Mouse (Mus musculus) heart, postnatal 10 days (tissue): ENCODE data around the gene Arhgap19. TPM values are rescaled to one million over a fixed set of nuclear protein-coding genes. Genes with fewer than 3 reads are reported as not detected.
A peak's percentile ranks its signal among the peaks of the same experiment; 100 is the strongest.

Source experiments
- DNase-seq, 2 experiments: peaks; one replicate each; pipeline ENCODE4 v3.0.0; 2021
- intact Hi-C: fragments of 180-260 bp; cut with DNase I; formaldehyde crosslinking; loops from one replicate; pipeline ENCODE4 v1.15.1; 2025
- total RNA-seq, 2 experiments: library from RNA; stranded (reverse); gene quantifications; 2 replicates each; pipeline ENCODE4 v1.2.3; 2021

Arhgap19 gene
- total RNA-seq, 2 experiments from 2014 or later, result 4.6 to 4.9 TPM

- intact Hi-C loops, result no loop called here
- no peak for DNase-seq
Observed at GRCm38 (mm10) chr19:41751906-41752305, 49.9 kb downstream of the Arhgap19 start.

- DNase-seq, result no peak
- intact Hi-C loops, result no loop called here
Observed at GRCm38 (mm10) chr19:41747436-41747835, 54.4 kb downstream of the Arhgap19 start.

GRCm38 (mm10) chr19:41745941-41746557, 55.8 kb downstream of the Arhgap19 start:
- intact Hi-C loops, result no loop called here
- peak; percentile 34 to 54 for DNase-seq

- intact Hi-C loops, result no loop called here
- no peak for DNase-seq
Observed at GRCm38 (mm10) chr19:41743396-41743795, 58.5 kb downstream of the Arhgap19 start, which contains the start of gene Slit1. Gene Slit1 (minus strand): TSS chr19:41743665.

DNA sequence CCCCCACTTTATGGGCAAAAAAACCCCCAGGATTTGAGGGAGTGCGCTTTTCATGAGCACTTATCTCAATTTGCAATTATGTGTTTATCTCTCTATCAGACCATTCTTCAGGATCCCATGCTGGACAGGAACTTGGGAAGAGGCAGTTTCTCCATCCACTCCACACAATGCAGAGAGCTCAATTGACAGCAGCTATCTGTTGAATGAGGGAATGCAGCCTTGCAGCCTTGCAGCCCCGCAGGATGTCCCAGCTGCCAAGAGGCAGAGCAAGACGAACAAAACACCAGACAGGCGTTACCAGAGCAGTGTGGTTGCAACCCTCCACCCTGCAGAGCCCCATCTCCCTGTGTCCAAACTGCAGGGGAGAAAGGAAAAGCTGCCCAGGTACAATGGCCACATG, 63.0 kb downstream of the Arhgap19 start:
- no peak for DNase-seq
- intact Hi-C loops, result no loop called here

DNA sequence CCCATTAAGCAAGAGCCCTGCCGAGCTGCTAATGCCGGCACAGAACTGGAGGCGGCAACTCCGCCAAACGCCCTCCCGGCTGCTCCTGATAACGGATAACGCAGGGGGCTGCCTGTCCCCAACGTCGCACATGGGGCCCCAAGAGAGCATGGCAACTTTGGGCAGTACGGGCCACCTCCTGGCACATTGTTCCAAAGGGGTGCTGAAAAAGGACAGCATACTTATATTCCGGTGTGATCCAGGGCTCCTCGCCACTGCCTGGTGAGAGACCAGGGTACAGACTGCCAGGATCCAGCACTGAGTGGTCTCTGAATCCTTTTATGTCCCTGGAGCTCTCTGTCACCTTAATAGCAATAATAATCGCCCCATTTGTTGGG, 63.4 kb downstream of the Arhgap19 start:
- DNase-seq, result no peak
- intact Hi-C loops, result no loop called here

DNA sequence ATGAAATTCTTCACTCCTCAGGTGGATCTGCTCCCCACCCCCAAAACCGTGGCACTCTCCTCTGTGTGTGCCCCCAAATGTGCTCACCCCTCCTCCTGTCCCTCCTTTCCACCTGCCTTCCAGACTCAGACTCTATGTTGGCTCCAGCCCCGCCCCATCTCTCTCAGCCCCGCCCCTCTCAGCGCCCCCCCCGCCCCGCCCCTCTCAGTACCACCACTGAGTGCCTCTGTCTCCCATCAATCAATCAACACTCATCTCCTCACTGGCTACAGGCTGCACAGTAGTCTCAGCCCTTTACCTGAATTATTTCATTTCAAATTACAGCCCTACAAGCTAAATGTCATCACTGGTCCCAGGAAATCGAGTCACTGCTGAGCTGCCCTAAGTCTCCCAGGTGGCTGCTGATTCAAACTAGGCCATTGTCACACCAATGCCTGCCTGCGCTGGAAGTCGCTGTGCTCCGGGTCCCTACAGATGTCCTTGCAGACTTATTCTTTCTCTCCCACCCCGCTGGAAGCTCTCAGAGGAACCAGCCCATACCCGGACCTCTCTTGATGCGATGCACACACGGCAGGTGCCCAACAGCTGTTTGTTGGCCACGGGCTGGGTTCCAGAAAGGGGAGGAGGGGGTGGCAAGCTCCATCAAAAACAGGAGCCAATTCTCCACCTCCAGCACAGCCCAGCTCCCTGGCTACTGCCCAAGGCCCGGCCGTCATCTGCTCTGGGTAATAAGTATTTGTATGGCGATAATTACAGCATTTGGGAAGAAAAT, 64.0 kb downstream of the Arhgap19 start:
- intact Hi-C loops, result no loop called here
- peak in 1 of 2 experiments; percentile 4 for DNase-seq

- DNase-seq, result no peak
- intact Hi-C loops, result no loop called here
Observed at GRCm38 (mm10) chr19:41734685-41735084, 67.2 kb downstream of the Arhgap19 start.

- DNase-seq, result no peak
- intact Hi-C loops, result no loop called here
Observed at GRCm38 (mm10) chr19:41725491-41725890, 76.4 kb downstream of the Arhgap19 start.

GRCm38 (mm10) chr19:41724831-41725470, 76.9 kb downstream of the Arhgap19 start:
- intact Hi-C loops, result no loop called here
- DNase-seq, result no peak

DNA sequence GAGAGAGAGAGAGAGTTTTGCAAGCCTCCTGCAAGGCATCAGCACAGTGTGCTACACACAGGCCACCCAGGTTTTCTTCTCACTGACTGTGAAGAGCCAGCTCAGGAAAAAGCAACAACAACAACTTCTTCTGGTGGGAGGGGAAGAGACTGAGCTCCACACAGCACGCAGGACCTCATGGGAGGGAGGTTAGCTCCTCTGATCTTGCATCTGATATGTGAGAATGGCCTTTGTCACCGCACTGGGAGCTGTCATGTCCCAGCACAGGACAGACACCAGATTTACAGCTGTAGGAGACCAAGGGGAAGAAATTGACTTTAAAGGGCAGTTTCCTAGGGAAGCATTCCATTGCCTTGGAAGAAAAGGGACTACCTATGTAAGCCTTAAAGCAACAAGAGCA, 78.5 kb downstream of the Arhgap19 start:
- DNase-seq, result no peak
- intact Hi-C loops, result no loop called here

DNA sequence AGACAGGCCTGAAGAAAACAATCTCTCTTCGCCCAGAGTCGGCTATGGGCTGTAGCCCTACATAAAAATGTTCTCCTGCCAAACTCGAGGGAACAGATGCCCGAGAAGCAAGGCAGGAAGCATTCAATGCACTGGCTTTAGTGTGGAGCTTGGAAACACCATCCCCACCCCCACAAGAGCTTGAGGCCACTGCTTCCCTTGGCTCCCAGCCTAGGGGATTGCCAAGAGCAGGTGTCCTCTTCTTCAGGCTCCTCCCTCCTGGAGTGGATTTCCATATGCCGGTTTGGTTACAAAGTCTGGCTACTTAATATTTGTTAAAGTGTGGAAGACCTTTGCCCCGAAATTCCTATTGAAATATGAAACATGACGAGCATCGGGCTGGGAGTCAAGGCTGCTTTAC, 82.4 kb downstream of the Arhgap19 start:
- intact Hi-C loops, result no loop called here
- no peak for DNase-seq

Other genes with a start within 250 kb of the Arhgap19 start
- 10 to 100 TPM; 12.5 to 12.7 TPM for gene Gm340, start 219.7 kb downstream of the Arhgap19 start, total RNA-seq
- under 1 TPM; 0.05 to 0.40 TPM for gene Slit1, start 58.4 kb downstream of the Arhgap19 start, total RNA-seq
- gene Frat1, start 27.9 kb upstream of the Arhgap19 start, total RNA-seq, result 1 to 10 TPM; 2.2 to 3.8 TPM
- 1 to 10 TPM; 4.7 to 6.9 TPM for gene Frat2, start 46.1 kb upstream of the Arhgap19 start, total RNA-seq
- 10 to 100 TPM; 17.7 to 20.9 TPM for gene Rrp12, start 94.1 kb upstream of the Arhgap19 start, total RNA-seq
- 100 to 1,000 TPM; 116 to 154 TPM for gene Pgam1, start 109.9 kb upstream of the Arhgap19 start, total RNA-seq
- gene Exosc1, start 131.4 kb upstream of the Arhgap19 start, total RNA-seq, result 10 to 100 TPM; 13.3 to 15.8 TPM
- gene Zdhhc16, start 131.4 kb upstream of the Arhgap19 start, total RNA-seq, result 10 to 100 TPM; 27.6 to 29.4 TPM
- gene Mms19, start 179.1 kb upstream of the Arhgap19 start, total RNA-seq, result 10 to 100 TPM; 18.3 to 25.9 TPM
- gene Ubtd1, start 179.7 kb upstream of the Arhgap19 start, total RNA-seq, result 10 to 100 TPM; 31.4 to 33.8 TPM
- not detected for gene Ankrd2, start 234.0 kb upstream of the Arhgap19 start, total RNA-seq
- 1 to 10 TPM; 1.3 to 2.2 TPM for gene Hoga1, start 243.6 kb upstream of the Arhgap19 start, total RNA-seq